Mouse (Mus musculus) embryonic fibroblast, embryonic 13.5 days (primary cell): Measurements from ENCODE around the gene Tbc1d1. TPM values are rescaled to one million over a fixed set of nuclear protein-coding genes. Genes with fewer than 3 reads are reported as not detected.
"Not testable (repeated sequence)": the region's sequence is repeated elsewhere in the genome, so short reads cannot be mapped to it uniquely, and the experiment has no call there.

Experiments used
- H3K27ac ChIP-seq: 2 replicates; pipeline ENCODE4 v1.5.1; 2012; ENCODE audit warnings: low read length, control low read depth, inconsistent platforms; ENCODE audit not compliant: insufficient read depth
- H3K4me1 ChIP-seq: 2 replicates; pipeline ENCODE4 v1.6.1; 2011; ENCODE audit warnings: low read length; ENCODE audit not compliant: control insufficient read depth, insufficient read depth
- H3K4me3 ChIP-seq: 2 replicates; pipeline ENCODE4 v1.5.1; 2011; ENCODE audit warnings: mild to moderate bottlenecking, control low read depth, low read length; ENCODE audit not compliant: insufficient read depth
- CTCF ChIP-seq: IDR thresholded peaks from 2 replicates; pipeline ENCODE4 v1.5.1; 2011; ENCODE audit warnings: mild to moderate bottlenecking, control low read depth, low read length, moderate library complexity, borderline replicate concordance; ENCODE audit not compliant: insufficient read depth
- POLR2A ChIP-seq: IDR thresholded peaks from 2 replicates; pipeline ENCODE4 v1.6.1; 2011; ENCODE audit warnings: low read depth, mild to moderate bottlenecking, control low read depth, low read length, moderate library complexity
- polyA plus RNA-seq: library from polyadenylated mRNA; stranded (reverse); fragments of >200 nt; gene quantifications from 2 replicates; pipeline ENCODE4 v1.2.4, GENCODE M21; 2011; ENCODE audit warnings: low read depth; ENCODE audit not compliant: missing spikeins, insufficient read length

Gene Tbc1d1
- polyA plus RNA-seq, 1 experiment = 37.9 TPM

DNA sequence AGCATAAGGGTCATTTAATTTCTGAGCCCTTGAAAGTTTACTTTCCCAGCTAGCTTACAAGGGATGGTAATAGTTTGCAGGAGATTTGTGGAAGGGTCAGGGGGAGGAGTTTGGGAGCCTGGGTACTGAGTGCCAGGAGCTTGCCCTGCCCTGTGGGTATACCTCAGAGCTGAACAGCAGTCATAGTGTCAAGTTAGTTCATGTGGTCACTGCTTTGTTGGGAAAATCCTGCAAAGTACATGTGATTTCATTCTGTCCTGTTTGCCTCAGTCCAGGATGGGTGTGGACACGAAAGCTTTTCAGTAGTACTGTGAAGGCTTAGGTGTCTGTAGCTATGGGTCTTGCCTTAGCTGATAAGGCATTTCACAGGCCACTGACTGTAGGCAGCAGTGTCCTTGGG, 159.0 kb downstream of the Tbc1d1 start:
- TF ChIP-seq CTCF (no peak), POLR2A (no peak)
- Histone ChIP-seq H3K27ac (no peak overlapping the region), H3K4me3 (no peak overlapping the region), H3K4me1 (no peaks in the 10 kb centered on the region)

DNA sequence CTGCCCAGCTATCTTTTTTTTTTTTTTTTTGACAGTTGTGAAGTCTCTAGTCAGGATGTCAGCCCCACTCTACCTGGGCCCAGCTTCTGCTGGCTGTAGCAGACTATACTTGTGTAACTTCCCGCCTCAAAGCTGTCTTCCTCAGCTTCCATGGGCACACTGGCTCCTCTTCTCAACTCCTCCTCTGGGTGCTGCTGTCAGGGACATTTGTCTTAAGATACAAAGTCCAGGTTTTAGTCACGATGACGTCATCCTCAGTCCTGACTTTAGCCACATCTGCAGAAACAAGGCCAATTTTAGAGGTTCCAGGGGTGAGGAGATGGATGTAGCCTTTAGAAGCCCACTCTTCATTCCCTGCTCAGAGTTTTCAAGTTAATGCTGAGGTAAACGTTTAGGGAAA, 167.2 kb downstream of the Tbc1d1 start:
- Histone ChIP-seq H3K4me3 (no peak overlapping the region), H3K4me1 (peaks cover 6% of the 10 kb centered on the region), H3K27ac (no peak overlapping the region)
- TF ChIP-seq POLR2A (no peak), CTCF (no peak)

DNA sequence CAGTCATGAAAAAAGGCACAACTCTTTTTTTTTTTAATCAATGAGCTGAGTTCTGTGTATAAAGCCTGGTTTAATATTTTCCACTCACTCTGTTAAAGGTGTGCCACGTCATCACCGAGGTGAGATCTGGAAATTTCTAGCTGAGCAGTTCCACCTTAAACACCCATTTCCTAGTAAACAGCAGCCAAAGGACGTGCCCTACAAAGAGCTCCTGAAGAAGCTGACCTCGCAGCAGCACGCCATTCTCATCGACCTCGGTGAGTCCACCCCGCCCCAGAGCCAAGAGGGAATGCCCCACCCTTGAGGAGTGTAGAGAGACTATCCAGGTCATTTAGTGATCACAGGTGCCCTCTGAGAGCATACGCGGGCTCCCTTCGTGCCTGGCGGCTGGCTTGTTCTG, 168.2 kb downstream of the Tbc1d1 start:
- H3K27ac ChIP-seq = no peak overlapping the region
- no peak for TF ChIP-seq CTCF
- TF ChIP-seq POLR2A = no peak
- peaks cover 6% of the 10 kb centered on the region for H3K4me1 ChIP-seq
- H3K4me3 ChIP-seq = no peak overlapping the region

DNA sequence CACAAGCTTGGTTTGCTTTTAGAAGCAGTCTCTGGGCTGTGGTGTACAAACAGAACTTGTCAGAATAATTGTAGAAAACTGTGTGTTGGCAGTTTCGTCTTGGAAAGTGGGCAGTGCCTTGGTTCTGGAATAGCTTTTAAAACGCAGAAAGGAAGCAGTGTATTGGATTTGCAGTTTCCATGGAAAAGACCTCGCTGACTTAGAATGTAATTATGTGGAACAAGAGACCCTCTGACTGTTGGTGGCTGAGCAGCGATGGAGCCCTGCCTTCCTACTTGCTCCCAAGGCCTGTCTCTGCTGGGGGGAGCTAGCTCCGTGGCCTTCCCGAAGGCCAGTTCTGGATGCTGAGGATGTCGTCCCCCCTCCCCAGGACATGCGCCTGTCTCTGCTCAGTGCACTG, 168.8 kb downstream of the Tbc1d1 start:
- Histone ChIP-seq H3K27ac (no peak overlapping the region), H3K4me1 (peaks cover 6% of the 10 kb centered on the region), H3K4me3 (no peak overlapping the region)
- TF ChIP-seq POLR2A (no peak), CTCF (no peak)

DNA sequence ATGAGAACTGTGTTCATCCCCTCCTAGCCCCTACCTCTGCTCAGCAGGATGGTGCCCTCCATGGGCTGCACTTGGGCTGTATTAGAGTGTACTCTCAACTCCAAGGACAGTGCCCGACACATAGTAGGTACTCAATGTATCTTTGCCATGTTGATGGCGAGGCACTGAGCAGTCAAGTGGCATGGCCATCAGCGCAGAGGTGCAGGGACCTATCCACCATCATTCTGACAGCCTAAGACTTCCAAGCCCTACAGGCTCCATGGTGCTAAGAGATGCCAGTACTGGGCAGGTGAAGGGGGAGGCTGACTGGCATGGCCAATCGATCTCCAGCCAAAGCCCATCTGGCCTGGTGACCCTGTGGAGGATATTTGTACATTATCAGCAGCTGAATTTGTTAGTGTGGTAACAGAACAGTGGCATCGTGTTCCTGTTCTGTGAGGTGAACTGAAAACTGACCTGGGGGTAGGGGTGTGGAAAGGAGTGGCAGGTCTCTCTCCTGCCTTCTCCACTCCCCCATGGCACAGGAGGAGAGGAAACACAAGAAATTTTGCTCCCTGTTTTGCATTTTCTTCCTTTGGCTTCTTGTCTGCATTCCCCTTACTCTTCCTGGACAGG, 169.7 kb downstream of the Tbc1d1 start:
- peak overlapping the region; percentile 27; the same call in 1 of the 2 replicates for H3K27ac ChIP-seq

DNA sequence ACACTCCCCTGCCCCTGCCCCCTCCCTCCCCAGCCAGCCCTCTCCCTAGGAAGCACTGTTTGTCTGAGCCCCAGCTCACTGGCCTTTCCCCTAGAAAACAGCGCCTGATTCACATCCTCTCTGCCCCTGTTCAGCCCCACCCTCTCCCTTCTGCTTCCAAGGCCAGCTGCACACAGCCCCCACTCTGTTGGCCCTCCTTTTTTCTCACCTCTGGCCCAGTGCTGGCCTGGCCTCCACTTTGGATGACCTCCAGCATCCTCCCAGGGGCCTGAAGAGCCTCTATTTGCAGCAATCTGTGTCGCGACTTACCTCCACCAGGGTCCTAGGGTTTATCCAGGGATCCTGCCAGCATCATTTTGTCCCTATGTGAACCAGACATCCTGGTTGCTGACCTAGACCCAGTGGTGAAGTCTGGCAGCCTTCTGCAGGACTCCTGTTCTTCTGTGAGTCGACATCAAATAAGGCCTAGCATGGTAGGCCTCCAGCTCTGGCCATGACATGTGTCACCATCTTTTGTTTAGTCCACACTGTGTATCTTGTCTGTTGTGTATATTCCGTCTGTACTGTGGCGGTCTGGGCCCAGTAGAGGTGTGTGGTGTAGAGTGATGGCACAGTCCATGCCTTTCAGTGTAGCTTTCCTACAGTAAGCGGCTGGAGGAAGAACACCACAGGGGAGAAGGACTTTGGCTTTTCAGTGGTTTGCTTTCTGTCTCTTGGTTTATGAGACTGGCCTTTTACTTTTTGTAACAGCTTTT, 170.5 kb downstream of the Tbc1d1 start:
- Histone ChIP-seq H3K27ac (peak overlapping the region; percentile 23), H3K4me1 (peaks cover 6% of the 10 kb centered on the region), H3K4me3 (no peak overlapping the region)
- no peak for TF ChIP-seq POLR2A
- TF ChIP-seq CTCF = no peak

More for the DNA sequence above, 169.7 kb downstream of the Tbc1d1 start:
- no peak overlapping the region for H3K4me3 ChIP-seq
- TF ChIP-seq POLR2A (no peak), CTCF (no peak)
- peaks cover 6% of the 10 kb centered on the region for H3K4me1 ChIP-seq

DNA sequence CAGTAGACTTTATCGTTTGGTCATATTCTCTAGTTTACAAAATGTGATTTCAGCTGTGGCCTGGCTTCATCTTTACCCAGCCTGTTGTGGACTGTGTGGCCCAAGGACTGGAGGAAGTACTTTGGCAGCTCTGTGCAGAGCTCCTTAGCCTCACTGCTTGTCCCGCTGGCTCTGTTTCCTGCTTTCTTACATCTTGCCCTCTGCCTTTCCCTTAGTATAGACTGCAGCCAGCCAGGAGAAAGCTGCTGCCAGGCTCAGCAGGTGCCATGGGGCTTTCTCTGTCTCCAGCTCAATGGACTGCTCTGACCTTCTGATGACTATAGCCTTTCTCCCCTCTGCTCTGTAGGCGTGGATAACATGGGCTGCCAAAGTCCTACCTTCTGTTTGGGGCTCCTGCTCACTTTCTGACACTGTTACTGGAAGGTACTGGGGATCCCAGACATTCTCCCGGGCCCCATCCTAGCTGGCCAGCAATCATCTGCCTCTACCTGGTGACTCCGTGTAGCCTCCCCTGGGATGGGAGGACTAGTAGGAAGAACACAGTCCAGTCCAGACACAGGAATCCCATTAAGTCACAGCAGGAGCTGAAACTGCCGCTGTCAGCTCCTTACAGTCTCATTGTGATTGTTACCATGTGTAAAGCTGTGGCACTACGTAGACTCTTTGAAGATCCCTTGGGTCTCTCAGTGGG, 171.3 kb downstream of the Tbc1d1 start:
- Histone ChIP-seq H3K4me3 (no peak overlapping the region), H3K27ac (no peak overlapping the region), H3K4me1 (peaks cover 6% of the 10 kb centered on the region)
- TF ChIP-seq POLR2A (no peak), CTCF (no peak)

DNA sequence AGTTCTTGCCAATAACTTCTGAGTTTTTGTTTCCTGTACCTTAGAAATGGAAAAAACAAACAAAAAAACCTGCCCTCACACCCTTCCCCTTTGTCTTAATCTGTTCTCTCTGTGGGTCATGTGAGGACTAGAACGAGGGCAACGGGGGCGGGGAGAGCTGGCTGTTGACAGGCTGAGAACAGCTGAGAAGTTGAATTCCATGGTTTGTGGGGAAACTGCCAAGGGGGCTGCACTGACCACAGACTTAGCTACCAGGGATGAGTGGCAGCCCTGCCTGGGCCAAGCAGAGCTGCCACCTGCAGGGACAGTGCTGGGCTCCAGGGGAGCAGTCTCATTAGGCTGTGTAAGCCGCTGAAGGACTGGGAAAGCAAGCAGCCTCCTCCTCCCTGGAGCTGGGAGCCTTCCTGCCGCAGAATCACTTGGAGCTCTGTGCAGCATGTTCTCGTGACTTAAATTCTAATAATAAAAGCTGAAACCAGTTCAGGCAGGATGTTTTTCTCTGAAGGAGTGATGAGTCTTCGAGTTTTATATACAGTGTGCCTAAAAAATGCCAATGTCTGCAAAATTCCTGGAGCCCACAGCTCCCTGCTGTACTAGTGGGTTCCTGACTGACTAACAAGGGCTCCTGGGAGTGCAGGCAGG, 180.8 kb downstream of the Tbc1d1 start:
- H3K27ac ChIP-seq = peak overlapping the region; percentile 71
- no peaks in the 10 kb centered on the region for H3K4me1 ChIP-seq
- no peak overlapping the region for H3K4me3 ChIP-seq
- TF ChIP-seq CTCF = no peak
- TF ChIP-seq POLR2A = no peak

DNA sequence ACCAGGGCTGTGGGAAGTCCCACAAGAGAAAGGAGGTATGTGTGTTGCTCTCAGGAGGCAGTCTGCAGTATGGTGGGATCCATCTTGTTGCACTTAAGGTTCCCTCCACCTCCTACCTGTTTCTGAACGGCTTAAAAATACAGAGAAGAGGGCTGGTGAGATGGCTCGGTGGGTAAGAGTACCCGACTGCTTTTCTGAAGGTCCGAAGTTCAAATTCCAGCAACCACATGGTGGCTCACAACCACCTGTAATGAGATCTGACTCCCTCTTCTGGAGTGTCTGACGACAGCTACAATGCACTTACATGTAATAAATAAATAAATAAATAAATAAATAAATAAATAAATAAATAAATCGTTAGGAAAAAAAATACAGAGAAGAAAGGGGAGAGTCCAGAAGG, 182.7 kb downstream of the Tbc1d1 start:
- not testable (repeated sequence) for H3K4me1 ChIP-seq, H3K27ac ChIP-seq, H3K4me3 ChIP-seq

DNA sequence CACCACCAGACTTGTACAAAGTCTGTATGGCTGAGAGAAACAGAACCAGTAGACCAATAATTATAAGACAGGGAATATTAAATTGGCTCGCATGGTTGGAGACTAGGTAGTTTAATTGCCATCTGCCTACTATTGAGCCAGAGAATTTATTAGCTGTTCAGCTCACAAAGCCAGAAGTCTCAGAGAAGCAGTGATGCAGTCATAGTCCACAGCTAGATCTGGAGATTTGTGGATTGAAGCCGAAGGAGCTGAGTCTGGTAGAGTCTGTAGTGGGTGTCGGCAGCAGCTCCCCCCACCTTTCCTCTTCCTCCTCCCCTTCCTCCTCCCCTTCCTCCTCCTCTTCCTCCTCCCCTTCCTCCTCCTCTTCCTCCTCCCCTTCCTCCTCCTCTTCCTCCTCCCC, 184.3 kb downstream of the Tbc1d1 start:
- H3K4me1 ChIP-seq = no peaks in the 10 kb centered on the region
- 0 out of 2 replicates have a peak overlapping the region, but pooled peaks have one; percentile 42 for H3K27ac ChIP-seq
- no peak for TF ChIP-seq POLR2A
- no peak for TF ChIP-seq CTCF
- H3K4me3 ChIP-seq = no peak overlapping the region
